8 mouse cellular contexts compared by ENCODE assay signal in genomic region chr17:72918053-72918452, GRCm38 (mm10). TPM values are rescaled to one million over a fixed set of nuclear protein-coding genes. Genes with fewer than 3 reads are reported as not detected.
A peak's percentile ranks its signal among the peaks of the same experiment; 100 is the strongest.
DNase-seq lines count a peak whose midpoint lies in the region; ATAC-seq lines count a peak whose summit lies in the region.

Gene Lbh (plus strand): TSS chr17:72918305.

- peak; percentile 53 for ATAC-seq in activated CD4-positive, CD25-positive, alpha-beta regulatory T cell, adult 4 months
- peak; percentile 78 for ATAC-seq in common myeloid progenitor, adult 5-6 weeks (replicated peaks; ENCODE audit: low read depth, poor library complexity, severe bottlenecking)
- peak; percentile 57 for ATAC-seq in inflammation-experienced regulatory T-cells, adult 6 months

- H3K27me3 ChIP-seq in megakaryocyte, embryonic 14.5 days (replicated peaks): peaks cover 16% of the 10 kb centered on the region

- peaks cover 21% of the 10 kb centered on the region for H3K36me3 ChIP-seq in megakaryocyte, embryonic 14.5 days (replicated peaks; ENCODE audit: low read length)

- DNase-seq in gastrocnemius, postnatal 14 days: peak; percentile 89
- DNase-seq in left cerebral cortex, adult 9 months (ENCODE audit: low spot score in 2 of 2): peak; percentile 81 to 93
- peak; percentile 88 to 94 for DNase-seq in right cerebral cortex, adult 2 months (ENCODE audit: low spot score in 2 of 2)
- DNase-seq in urinary bladder, postnatal 10 days (ENCODE audit: low spot score): peak; percentile 74

- no peaks in the 10 kb centered on the region for H3K9me3 ChIP-seq in megakaryocyte, embryonic 14.5 days

- peak within 1 kb of the TSS; percentile 95 for H3K4me3 ChIP-seq in megakaryocyte, embryonic 14.5 days (replicated peaks)

- intact Hi-C loops in gastrocnemius, postnatal 14 days (cut with DNase I; ENCODE audit: low total_unique reads): loop anchor here (10.0 kb wide), 1 partner anchor 87 kb away; no protein-coding TSS in a partner anchor

- peaks cover 32% of the 10 kb centered on the region for H3K4me1 ChIP-seq in megakaryocyte, embryonic 14.5 days

RNA-seq across cellular contexts. Expression of gene Lbh, which starts in this region (rescaled TPM):
- 10 to 100 TPM; 24.2 to 29.3 TPM for polyA plus RNA-seq in activated CD4-positive, CD25-positive, alpha-beta regulatory T cell, adult 4 months (2017; shearing (Covaris generic))
- 18.0 and 18.1 TPM in 2 replicates for total RNA-seq in common myeloid progenitor, adult 5-6 weeks (2017)
- total RNA-seq in gastrocnemius, postnatal 14 days (2021): 10 to 100 TPM; 11.6 to 16.6 TPM
- 10 to 100 TPM; 21.0 to 45.8 (median 30.0) TPM for polyA plus RNA-seq in inflammation-experienced regulatory T-cells, adult 6 months (2017; shearing (Covaris generic))
- polyA plus RNA-seq in megakaryocyte, embryonic 14.5 days (2012; ENCODE audit: insufficient read depth, low replicate concordance): 7.2 and 15.9 TPM in 2 replicates

Comparison
In these comparisons a context has a peak if more than half of its experiments do, and no peak if none do; other contexts are left out.
1. Peak in every context shown above with its lines: DNase-seq, ATAC-seq and H3K4me3 ChIP-seq.